8 mouse cellular contexts compared by ENCODE assay signal in genomic region chr11:76763053-76763740, GRCm38 (mm10). TPM values are rescaled to one million over a fixed set of nuclear protein-coding genes. Genes with fewer than 3 reads are reported as not detected.
A peak's percentile ranks its signal among the peaks of the same experiment; 100 is the strongest.
DNase-seq lines count a peak whose midpoint lies in the region; ATAC-seq and TF ChIP-seq lines count a peak whose summit lies in the region.

Gene Gosr1 (minus strand): TSS chr11:76763579.

- H3K4me3 ChIP-seq in cortical plate, adult 2 months (ENCODE audit: insufficient read depth, low read length), result peak within 1 kb of the TSS; percentile 95
- peak within 1 kb of the TSS; percentile 96 for H3K4me3 ChIP-seq in megakaryocyte, embryonic 14.5 days (replicated peaks)

- peaks cover 33% of the 10 kb centered on the region for H3K36me3 ChIP-seq in megakaryocyte, embryonic 14.5 days (replicated peaks; ENCODE audit: low read length)

- peak; percentile 84 for TF ChIP-seq POLR2A in cortical plate, adult 2 months (IDR thresholded peaks at IDR 0.05; ENCODE audit: extremely low read depth, insufficient read depth, low read length)

- H3K27ac ChIP-seq in cortical plate, adult 2 months (ENCODE audit: insufficient read depth, low read length), result peak within 1 kb of the TSS; percentile 87

- TF ChIP-seq CTCF in cortical plate, adult 2 months (IDR thresholded peaks at IDR 0.05; ENCODE audit: extremely low read depth, insufficient read depth, low read length), result peak; percentile 78

- no peaks in the 10 kb centered on the region for H3K9me3 ChIP-seq in megakaryocyte, embryonic 14.5 days

- peak; percentile 82 to 84 for DNase-seq in gastrocnemius, adult 8-10 months (ENCODE audit: low spot score in 2 of 2)
- peak; percentile 99 for DNase-seq in hindlimb bud, embryonic 11.5 days (ENCODE audit: extremely low spot score, low read depth, low spot score)
- peak; percentile 80 to 87 for DNase-seq in left cerebral cortex, adult 8-10 months (ENCODE audit: low spot score in 2 of 2)
- peak; percentile 96 to 97 for DNase-seq in right cerebral cortex, postnatal 10 days (ENCODE audit: low spot score in 2 of 2)
- DNase-seq in urinary bladder, postnatal 25 days (ENCODE audit: low spot score), result peak; percentile 83

- peaks cover 7% of the 10 kb centered on the region for H3K27me3 ChIP-seq in megakaryocyte, embryonic 14.5 days (replicated peaks)

- ATAC-seq in activated CD4-positive, CD25-positive, alpha-beta regulatory T cell, adult 4 months, result peak; percentile 97

- no peaks in the 10 kb centered on the region for H3K4me1 ChIP-seq in cortical plate, adult 2 months (ENCODE audit: control insufficient read depth, insufficient read depth, low read length)
- peaks cover 16% of the 10 kb centered on the region; the same call in 1 of the 2 replicates for H3K4me1 ChIP-seq in megakaryocyte, embryonic 14.5 days

RNA-seq across cellular contexts. Expression of gene Gosr1, which starts in this region (rescaled TPM):
- 10 to 100 TPM; 37.2 to 40.2 TPM for polyA plus RNA-seq in activated CD4-positive, CD25-positive, alpha-beta regulatory T cell, adult 4 months (2017; shearing (Covaris generic))
- 27.3 and 28.0 TPM in 2 replicates for polyA plus RNA-seq in cortical plate, adult 2 months (2012; rRNA removed)
- 10 to 100 TPM; 15.9 to 26.4 (median 18.8) TPM for total RNA-seq in gastrocnemius, adult 8-10 months (2022)
- total RNA-seq in left cerebral cortex, adult 8-10 months (2022), result 10 to 100 TPM; 40.7 to 61.7 (median 52.5) TPM
- 1.2 TPM in 1 of 2 replicates, not detected in the other for polyA plus RNA-seq in megakaryocyte, embryonic 14.5 days (2012; ENCODE audit: insufficient read depth, low replicate concordance)

Comparison
In these comparisons a context has a peak if more than half of its experiments do, and no peak if none do; other contexts are left out.
1. Peak in every context shown above with its lines: DNase-seq, ATAC-seq, H3K4me3 ChIP-seq and H3K27ac ChIP-seq.
2. RNA of gene Gosr1 (polyA plus RNA-seq): 37.2 to 40.2 TPM in activated CD4-positive, CD25-positive, alpha-beta regulatory T cell, adult 4 months and 27.3 to 28.0 TPM in cortical plate, adult 2 months; 1.2 TPM in megakaryocyte, embryonic 14.5 days; every median in the first group is over 10 times any median in the second.